Mouse (Mus musculus) testis, postnatal 10 days (tissue): ENCODE measurements at regions not wholly inside any gene's neighbourhood (a gene's known extent, or its start where the extent isn't known, plus 50 kb on each side); places are given as distances from the start of the nearest gene placed in this dataset.
"Not testable (repeated sequence)": the region's sequence is repeated elsewhere in the genome, so short reads cannot be mapped to it uniquely, and the experiment has no call there.

Source experiments
- DNase-seq: peaks from one replicate; pipeline ENCODE4 v3.0.0; 2021; ENCODE audit warnings: low spot score

DNA sequence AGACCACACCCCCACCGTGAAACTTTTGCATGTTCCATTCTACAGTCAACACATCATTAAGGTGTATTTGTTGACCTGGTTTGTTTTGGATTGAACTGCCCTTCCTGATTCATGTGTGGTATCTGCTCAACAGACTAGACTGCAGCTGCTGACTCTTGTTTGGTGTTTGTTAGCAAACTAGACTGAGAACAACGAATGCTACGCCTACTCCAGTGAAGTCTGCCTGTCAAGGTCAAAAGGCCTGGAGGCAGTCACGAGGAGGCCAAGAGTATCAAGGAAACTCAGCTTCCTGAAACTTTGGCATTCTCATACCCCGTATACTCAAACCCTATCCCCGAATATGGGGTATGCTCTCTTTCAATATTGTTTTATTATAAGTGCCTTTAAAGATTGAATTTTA lies 194.2 kb upstream of the Spin1 start:
- DNase-seq: not testable (repeated sequence)

DNA sequence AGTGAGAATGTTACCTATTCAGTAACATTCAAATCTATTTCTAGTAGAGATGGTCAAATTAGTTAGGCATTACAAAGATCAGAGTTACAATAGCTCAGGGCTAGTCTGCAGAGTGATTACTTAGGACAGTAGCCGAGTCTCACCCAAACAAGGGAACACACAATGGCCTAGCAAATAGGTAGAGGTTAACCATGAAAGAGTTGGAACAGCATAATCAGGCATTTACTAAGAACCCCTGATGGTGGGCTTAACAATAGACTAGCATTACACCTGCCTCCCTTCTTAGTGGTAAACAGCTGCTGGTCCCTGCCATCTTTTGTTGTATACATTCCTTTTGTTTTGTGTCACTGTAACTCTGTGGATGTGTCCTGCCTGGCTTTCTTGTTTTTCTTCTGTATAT lies 193.8 kb upstream of the Spin1 start:
- no peak for DNase-seq

DNA sequence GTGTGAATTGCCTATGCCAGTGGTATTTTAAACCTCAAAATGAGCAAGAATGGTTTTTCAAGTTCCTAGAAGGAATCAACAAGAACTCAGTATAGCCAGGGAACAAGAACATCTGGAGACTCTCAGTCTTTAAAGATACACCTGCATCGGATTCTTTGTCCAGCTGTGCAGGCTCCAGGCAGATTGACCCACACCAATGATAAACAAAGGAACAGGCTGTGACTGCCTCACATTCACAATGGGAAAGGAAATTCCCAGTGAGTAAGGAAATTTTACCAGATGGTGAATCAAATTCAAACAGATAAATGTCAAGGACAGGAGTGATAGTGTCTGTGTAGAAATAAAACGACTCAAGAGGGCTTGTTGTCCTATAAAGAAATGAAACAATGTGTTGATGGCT lies 187.9 kb upstream of the Spin1 start:
- DNase-seq: not testable (repeated sequence)

DNA sequence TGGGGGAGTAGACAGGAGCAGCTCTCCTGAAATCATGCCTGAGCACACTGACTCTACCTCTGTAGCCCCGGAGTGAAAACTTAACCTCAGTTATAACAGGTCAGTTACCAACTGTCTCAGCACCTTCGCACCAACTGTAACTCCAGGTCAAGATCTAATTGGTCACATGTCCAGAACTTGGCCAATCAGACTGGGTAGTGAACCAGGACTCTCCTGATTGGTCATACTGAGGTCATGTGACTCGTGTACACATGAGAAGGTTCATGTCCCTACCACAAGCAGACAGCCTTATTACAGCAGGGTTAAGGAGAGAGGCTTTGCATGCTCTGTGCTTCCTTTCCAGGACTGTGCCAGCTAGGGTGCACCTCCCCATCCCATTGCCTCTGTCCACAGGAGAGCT lies 166.7 kb upstream of the Spin1 start:
- DNase-seq: not testable (repeated sequence)

DNA sequence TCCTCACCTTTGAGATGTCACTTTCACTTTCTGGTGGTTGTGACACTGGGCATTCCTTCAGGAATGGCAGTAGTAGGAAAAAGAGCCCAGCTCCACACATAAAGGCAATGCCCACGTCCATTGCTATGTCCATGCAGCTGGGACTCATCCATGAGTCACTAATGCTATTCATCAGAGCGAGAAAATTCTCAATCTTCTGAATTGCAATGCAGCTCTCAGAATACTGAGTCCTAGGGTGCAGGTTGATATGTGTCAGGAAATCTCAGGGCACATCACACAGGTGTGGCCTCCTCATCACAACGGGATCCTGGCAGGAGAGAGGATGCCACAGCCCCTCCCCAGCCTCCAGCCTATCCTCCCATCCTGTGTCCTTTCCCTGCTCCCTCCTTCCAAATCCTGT lies 158.1 kb upstream of the Spin1 start:
- DNase-seq: no peak

DNA sequence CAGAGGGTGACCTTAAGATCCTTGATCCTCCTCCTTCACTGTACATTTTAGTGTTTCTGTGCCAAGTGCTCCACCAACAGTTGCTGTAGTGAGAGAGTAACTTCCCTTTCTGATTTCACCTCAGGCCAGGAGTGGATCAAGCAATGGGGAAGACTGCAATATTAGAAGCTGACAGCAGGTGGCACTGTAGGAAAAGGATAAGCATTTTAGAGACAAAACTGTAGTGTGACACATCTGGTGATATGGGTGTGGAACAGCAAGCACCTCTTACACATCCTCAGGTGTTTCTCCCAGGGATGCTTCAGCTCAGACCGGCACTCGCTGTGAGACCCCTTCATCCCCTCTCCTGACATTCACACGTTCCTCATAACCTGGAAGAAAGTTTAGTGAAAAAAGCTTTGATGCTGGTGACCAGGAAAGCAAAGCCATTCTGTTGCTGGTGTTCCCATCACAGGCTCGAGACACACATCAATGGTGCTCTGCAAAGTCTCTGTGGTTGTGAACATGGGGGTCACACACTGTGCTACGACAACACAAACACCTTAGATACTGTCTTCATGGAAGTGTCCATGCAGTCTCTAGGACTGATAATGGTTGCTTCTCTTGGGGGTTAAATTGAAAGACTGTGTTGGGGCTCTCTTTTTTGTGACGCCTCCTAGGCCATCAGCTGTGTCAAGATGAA lies 151.0 kb upstream of the Spin1 start:
- DNase-seq: peak; percentile 93

DNA sequence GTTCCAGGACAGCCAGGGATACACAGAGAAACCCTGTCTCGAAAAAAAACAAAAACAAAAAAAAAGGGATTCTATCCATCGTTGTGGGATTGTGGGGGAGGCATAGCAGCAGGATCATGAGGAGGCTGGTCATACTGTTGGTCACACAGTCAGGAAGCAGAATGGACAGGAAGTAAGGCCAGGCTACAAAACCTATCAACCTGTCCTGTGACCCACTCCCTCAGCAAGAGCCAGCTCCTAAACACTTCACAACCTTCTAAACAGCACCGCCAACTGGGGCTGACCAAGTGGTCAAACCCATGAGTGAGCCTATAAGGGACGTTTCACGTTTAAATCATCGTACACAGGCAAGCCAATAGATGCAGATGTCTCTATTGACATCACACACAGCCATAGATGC lies 146.0 kb upstream of the Spin1 start:
- DNase-seq: no peak

DNA sequence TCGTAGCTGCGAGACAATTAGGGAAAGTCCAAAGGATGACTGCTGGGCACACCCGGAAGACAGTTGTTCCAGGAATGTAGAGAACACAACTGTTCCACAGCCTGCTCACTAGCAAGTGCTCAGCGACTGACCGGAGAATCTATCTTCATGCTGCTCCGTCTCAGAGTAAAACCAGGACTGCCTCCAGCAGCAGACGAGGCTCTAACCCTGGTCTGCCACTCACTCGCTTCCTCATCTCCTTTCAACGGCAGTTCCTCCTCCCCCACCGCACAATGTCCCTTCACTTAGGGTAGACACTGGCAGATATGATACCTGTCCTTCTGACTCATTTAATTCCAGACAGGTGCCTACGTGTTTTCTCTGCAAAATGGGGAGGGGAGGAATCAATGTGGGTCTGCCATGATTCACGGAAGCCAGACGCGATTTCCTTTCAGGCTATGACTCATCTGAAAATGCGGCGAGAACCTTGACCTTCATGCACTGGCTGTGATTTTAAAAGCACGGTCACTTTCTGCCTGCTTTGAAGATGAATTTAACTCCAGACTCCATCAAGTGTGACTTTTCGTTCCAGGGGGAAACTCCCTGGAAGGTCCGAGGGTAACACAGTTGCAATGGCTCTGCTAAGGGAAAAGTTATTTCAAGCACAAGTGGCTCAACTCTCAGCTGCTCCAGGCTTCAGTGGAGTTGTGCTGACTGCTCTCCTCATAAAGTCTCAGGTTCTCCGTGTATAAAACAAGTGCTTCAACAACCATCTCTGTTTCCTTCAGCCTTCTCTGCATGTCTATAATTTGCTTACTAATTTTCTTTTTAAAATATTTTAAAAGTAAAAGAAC lies 142.4 kb upstream of the Spin1 start:
- no peak for DNase-seq

DNA sequence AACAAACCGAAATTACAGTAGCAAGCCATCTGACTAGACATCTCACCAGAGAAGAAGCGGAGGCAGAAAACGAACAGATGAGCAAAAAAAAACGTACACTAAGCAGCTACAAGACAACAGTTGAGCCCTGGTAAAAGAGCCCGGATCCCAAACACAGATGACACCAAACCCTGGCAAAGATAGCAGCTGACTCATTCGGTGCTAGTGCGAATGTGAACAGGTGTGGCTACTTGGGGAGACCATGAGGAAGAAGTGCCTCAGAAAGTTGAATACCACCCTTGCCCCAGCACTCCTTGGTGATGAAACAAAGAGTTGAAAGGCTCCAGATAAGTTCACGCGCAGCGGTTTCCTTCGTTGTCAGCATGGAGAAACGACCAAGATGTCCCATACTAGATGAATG lies 139.8 kb upstream of the Spin1 start:
- no peak for DNase-seq

DNA sequence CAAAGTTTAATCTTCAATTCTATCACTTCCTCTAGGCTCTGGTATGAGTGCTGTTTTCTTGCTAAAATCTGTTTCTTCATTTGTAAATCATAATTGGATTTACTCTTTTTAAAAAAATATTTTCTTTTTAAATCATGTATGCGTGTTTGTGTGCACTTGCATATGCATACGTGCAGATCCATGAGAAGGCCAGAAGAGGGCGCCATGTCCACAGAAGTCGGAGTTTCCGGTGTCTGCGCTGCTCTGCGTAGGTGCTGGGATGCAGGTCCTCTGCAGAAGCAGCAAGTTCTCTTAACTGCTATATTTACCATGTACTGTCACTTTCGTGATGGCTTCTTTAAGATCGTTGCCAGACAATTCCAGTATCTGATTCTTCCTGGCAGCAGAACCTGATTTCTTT lies 136.6 kb upstream of the Spin1 start:
- DNase-seq: no peak

DNA sequence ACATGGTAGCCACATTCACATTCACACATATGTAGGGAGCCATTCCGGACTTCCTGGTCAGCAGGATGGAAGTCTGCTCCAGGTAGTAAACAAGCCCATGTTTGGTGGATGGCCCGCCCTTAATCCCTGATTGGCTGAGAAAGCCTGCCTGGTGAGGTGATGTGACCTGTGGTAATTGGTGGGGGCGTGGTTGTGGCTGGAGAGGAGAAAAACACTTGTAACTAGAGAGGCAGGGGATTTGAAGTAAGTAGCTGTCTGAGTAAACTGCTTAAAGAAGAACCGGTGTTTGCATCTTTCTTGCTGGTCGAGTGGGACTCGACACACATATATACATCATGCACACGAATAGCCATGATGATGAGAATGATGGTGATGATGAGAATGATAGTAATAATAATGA lies 135.6 kb upstream of the Spin1 start:
- DNase-seq: not testable (repeated sequence)

DNA sequence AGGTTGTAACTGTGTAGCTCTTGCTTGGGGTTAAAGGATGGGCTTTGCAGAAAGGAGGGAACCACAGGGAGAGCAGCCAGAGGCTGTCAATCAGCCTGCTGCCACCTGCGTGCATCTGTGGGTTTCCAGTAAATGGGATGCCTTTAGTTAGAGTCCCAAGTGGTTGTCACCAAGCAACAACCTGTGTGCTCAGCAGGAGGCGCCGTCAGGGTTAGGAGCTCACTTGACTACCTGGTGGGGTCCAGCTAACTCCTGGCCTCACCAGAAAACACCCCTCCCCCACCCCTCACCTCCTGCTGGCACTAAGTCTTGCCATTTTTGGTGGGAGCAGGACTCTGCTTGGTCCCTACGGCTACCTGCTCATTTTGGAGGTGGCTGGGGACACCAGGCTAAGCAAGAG lies 135.0 kb upstream of the Spin1 start:
- no peak for DNase-seq

DNA sequence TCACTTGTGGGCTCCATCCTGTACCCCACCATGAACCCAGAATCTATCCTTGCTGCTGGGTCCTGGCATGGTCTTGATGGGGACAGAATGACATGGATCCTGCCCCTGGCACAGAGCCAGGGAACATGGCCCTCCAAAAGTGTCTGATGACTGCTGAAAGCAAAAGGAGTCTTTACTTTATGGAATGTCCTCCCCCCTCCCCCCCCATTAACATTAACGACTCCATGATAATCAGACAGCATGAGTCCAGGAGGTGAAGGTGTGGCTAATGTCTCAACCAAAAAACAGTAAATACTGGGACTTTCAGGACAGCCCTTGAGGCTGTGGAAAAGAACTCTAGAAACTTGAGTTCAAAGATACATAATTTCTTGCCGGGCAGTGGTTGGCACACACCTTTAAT lies 133.9 kb upstream of the Spin1 start:
- DNase-seq: no peak

DNA sequence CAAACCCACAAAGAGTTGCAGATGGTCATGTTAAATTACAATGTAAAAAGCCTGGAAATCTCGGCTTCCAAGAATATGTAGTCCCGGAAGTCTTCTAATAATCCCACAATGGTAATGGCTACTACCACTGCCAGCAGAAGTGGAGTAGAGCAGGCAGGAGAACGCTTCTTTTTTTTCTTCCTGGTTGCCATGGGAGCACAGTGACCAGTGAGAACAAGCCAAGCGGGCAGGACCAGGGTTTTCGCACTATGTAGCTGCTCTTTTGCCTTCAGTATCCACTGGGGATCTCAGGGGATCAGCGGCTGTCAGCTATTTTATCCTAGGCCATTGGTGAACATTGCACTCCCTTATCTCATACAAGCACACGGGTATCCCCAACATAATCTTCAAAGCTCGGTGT lies 127.3 kb upstream of the Spin1 start:
- DNase-seq: no peak

DNA sequence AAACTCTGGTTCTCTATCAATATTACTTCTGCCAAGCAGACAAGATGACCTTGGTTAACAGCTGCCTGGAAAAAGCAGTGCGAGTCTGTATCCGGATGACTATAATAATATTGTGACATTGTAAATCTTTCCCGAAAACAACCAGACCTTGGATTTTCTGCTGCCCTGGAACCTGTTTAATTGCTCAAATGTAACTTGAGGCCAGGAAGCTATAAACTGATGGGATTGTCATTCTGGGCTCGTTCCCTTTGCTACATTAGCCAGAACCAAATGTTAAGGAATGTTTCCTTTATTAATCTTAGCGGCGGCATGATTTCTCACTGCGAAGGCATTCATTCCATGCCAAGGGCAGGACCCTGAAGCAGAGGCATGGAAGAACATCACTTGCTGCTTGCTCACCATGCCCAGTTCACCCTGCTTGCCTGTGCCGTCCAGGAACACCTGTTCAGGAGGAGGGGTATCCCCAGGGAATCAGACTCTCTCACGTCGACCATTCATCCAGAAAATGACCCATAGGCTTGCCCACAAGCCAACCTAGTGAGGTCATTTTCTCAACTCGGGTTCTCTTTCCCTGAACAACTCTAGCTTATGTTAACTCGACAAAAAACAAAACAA lies 125.3 kb upstream of the Spin1 start:
- DNase-seq: no peak

DNA sequence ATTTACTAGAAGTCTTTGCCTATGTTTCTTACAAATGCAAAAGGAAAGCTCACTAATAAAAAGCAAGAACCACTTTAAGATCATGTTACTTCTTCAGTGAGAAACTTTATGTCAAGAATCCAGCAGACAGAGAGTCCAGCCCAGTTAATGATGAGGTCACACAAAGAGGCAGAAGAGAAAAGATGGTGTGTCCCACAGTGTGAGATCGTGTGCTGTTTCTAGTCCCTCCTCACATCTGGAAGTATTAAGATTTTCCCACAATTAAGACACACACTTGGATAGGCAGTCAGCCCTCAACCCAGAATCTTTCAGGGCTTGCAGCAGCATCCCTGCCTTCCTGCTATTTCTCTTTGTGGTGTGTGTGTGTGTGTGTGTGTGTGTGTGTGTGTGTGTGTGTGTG lies 118.7 kb upstream of the Spin1 start:
- no peak for DNase-seq

DNA sequence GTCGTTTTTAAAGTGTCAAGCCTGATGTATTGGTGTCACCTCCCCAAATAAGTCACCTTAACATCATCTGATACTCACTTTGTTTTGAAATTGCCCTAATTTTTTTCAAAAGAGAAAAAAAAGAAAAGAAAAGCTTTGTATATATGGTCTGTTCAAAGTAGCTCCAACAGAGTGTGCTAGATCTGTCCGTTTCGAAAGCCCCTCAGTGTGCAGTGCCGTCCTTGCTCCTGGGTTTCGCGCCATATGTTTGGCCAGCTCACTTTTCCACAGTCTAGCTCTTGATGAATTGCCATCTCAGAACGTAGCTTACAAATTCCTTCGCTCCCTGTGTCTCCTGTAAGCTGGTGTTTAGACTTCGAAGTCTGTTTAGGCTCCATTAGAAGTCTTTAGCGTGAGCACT lies 117.7 kb upstream of the Spin1 start:
- DNase-seq: no peak

DNA sequence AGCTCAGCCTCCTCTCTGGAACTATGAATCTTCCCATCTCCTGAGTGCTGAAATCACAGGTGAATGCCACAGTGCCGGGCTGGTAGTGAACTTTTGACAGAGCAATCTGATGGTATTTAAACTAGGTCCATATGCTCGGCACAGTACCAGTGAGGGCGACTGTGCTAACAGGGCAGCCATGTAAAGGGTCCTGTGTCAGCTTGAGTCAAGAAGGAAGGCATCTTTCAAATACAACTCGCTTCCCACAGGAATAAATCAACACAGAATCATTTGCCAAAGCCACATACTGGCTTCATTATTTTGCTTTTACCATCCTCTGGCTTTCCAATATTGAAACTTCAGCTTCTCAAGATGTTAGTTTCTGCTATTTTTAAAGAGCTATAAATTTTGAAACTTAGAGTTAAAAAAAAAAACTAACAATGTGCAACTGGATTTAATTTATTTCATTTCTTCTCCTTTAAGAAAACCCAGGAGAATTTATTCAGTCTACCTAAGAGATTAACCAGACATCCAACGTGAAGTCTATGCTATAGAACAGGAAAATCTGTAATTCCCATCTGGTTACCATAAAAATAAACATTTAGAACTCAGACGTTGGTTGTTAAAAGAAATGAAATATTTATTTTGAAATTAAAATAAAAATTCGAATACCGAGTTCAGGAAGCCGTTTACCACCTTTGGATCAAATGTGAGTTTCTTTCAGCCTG lies 108.8 kb upstream of the Spin1 start:
- no peak for DNase-seq

DNA sequence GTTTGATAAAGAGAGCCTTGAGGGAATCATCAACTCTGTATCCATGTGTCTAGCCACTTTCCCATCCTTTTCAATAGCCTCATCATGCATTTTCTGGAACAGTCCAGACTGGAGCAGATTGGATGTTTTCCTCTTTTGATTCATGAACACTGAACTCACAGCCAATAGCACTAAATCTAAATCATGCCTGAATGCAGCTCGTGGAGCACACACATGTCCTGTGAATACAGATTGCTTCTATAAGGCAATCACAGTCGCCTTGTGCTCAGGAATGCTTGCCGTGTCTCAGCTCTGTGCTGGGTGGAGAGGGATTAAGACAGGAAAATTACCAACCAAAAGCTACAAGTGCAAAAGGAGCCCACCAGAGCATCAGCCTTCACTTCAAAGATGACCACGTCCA lies 100.9 kb upstream of the Spin1 start:
- DNase-seq: no peak

DNA sequence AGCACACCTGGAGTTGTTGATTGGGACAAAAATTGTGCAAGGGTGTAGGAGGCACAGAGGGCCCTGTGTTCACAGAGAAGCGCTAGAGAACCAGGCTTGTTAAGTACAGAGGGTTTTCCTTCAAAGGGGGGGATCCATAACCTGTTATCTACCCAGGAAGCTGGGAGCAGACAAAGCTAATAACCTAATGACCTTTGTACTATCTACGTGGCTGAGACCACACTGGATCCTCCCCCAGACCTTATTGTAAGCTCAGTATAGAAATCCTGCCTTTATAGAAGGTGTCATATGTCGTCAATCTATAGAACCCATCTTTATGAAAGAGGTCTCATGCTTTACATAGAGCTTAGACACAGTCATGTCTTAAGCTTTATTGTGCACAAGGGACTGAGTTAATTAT lies 95.9 kb upstream of the Spin1 start:
- DNase-seq: no peak

DNA sequence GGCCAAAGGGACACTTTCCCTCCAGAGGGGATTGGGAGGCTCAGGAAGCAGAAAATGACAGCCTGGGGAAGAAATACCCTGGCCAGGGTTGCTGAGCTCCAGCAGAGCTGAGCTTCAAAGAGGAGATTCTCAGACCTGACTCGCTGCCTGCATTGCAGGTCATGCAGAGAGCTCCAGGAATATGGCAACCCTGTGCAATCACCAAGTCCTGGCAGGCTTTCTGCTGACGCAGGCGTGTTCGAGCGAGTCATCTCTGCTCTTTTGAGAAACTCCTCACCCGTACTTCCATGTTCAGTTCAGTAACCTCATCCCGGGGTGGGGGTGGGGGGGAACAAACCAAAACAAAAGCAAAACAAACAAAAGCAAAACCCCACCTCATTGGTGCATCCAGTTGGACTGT lies 89.9 kb upstream of the Spin1 start:
- DNase-seq: no peak

DNA sequence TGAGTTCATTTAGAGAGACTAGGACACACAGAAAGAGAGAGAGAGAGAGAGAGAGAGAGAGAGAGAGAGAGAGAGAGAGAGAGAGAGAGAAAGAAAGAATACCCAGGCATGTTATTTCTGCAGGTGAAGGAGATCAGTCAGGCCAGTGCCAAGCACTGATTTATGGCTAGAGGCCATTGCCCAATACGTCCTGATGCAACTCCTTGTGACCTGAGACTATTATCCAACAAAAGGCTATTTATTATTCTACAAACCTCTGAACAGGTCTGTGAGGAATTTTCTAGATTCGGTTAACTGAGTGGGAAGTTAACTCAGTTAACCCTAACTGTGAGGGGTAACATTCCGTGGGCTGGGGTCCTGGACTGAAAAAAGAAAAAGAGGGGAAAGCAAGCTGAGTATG lies 84.5 kb upstream of the Spin1 start:
- DNase-seq: no peak
